Mouse (Mus musculus) layer of hippocampus, postnatal 25 days (tissue): ENCODE measurements at regions not wholly inside any gene's neighbourhood (a gene's known extent, or its start where the extent isn't known, plus 50 kb on each side); places are given as distances from the start of the nearest gene placed in this dataset.

ENCODE experiments used
- DNase-seq, 2 experiments: peaks; one replicate each; pipeline ENCODE4 v3.0.0; 2022; ENCODE audit warnings: mixed read lengths in 2 of 2, low spot score in 1 of 2; ENCODE audit errors: extremely low spot score in 1 of 2

DNA sequence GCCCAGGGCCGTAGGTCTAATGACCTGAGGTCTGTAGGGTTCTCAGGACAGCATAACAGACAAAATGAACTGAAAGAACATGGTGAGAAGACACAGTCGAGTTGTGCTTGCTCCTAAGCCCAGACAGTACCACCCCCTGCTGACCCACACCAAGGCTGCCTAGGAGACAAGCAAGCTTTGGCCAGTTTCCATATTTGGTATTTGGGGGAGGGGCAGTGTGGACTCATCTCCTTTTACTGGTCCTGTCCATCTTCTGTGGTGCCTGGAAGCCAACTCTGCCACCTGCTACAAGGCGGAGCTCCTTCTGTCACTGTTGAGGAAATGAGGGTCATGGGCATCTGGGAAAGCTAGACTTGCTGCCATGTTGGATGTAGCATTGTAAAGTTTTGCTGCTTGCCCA lies 68.9 kb downstream of the Tex29 start:
- no peak for DNase-seq

DNA sequence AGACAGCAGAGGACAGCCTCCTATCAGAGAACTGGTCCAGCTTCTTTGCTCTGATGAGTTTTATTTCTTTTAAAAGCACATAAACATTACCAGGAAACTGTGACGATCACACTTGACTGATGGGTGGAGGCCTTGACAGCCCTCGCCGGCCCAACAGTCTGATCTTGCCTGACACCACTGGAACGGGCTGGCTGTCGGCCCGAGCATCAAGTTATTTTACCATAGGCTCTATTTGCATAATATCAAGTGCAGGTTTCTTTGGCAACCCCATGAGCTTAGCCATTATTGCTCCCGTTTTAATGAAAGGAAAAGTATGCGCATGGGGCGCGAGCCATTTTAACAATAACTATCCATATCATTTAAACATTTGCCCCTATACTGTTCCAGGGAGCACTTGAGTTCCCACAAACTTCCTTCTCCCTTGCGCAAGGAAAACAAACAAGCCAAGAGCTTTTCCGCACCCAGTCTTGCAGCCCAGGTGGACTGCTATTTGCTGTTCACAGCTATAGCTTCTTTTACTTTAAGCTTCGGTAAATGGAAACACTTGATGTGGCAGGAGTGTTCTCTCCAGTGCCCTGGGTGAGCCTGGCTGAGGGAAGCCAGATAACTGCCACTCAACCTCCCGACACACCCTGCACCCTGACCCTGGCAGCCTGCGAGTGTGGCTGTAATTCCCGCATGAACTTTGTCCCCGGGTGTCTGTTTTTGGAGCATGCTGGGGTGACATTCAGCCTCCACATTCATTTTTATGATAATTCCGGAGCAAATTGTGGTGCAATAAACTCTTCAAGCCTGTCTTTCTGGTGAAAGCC lies 71.6 kb downstream of the Tex29 start:
- DNase-seq, result no peak

DNA sequence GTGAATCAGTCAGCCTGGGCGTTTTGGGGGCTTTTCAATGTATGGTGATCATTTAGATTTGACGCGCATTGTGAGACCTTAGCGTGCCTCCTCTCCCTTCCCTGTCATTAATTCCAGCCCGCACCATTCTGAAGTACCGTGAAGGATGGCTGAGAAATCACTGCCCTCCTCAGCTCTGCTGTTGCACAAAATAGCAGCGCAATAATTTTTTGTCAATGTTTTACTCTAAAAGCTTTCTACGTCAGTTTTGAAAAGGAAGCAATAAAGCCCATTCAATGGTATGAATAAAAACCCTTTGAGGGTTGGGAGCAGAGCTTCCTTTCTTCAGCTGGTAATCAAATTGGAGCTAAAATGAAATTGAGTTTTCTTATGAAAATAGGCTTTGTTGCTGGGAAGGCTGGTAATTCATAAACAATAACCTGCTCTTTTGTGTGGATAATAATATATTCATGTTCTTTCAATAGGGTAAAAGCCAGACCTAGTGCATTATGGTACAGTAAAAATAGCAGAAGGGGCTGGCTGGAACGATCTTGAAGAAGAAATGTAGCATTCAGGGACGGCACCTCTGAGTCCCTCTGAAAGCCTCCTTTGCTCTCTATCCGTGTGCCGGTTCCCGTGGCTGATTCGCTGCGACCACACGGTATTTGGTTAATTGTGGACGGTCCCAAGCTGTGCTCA lies 72.3 kb downstream of the Tex29 start:
- DNase-seq, result no peak

GRCm38 (mm10) chr8:11913129-11913900 lies 73.0 kb downstream of the Tex29 start:
- DNase-seq, result no peak

GRCm38 (mm10) chr8:11914131-11914530 lies 73.9 kb downstream of the Tex29 start:
- DNase-seq, result no peak

DNA sequence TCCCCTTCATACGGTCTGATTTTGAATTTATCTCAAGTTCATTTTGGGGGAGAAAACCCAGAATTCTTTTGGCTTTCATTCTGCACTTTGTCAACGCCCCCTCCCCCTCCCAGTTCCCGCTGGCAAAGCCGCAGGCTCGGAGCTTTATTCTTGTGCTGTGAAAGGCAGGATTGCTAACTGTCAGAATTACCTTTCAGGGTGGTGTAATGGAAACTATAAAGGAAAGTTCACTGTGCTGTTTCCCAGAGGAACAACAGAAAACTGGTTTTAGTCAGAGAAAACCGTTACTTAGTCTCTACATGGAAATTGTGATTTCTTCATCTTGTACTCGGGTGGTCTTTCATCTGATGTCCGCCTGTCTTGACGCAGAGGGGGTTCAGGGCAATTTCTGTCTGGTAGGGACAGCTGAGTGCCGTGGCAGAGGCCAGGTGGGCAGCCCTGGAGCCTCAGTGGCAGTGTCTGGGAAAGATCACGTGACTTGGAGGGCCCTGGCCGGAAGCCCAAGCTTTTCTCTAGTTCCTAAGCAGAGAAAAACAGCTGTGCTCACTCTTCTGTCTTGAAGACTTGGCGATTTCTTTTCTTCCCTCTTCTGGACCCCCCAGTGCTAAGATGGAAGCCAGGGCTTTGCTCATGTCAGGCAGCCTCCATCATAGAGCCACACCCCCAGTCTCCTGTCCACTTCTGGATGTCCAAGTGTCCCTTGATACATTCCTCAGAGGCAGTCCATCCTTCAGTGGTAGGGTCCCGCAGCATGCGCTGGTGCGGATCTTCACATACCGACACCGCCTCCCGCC lies 74.6 kb downstream of the Tex29 start:
- no peak for DNase-seq

GRCm38 (mm10) chr8:11915721-11916120 lies 75.4 kb downstream of the Tex29 start:
- no peak for DNase-seq

GRCm38 (mm10) chr8:11919876-11920275 lies 79.6 kb downstream of the Tex29 start:
- no peak for DNase-seq

GRCm38 (mm10) chr8:11923115-11923514 lies 82.8 kb downstream of the Tex29 start:
- no peak for DNase-seq

DNA sequence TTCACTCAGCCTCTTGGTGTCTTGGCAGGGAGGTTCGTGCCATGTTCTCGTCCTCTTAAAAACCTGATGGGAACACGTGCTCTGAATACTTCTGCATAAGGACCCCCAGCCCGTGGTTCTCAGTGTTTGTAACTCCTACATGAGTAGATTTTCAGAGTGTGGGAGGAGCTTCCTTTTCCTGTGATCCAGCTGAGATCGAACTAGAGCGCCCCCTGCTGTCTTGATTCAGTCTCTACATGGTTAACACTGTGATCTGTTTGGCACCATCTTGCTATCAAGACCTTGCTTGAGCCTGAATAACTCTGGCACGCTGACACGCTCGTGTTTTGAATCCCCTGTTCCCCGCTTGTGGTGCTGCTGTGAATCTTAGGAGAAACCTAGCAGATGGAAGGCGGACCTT lies 83.9 kb downstream of the Tex29 start:
- DNase-seq, result peak; percentile 37 to 78

DNA sequence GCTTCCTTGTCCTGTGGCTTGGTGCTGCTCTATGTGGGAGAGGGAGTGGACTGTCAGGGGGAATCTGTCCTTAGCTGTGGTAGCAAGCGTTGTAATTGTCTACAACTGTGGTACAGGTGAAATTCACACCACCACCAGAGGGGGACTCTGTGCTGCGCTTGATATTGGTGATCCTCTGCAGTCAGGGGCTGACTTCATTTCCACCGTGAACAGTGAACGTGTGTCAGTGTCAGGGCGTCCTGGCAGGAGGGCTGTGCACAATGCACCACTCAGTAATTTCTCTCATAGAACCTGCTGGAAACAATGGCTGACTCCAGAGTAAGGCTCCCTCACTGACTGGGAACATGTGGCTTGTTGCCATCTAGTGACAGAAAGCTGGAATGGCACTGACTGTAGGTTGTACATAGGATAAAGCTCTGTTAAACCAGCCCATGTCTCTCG lies 102.6 kb downstream of the Tex29 start:
- DNase-seq, result peak; percentile 29 to 38

GRCm38 (mm10) chr8:11947766-11948165 lies 107.5 kb downstream of the Tex29 start:
- no peak for DNase-seq

DNA sequence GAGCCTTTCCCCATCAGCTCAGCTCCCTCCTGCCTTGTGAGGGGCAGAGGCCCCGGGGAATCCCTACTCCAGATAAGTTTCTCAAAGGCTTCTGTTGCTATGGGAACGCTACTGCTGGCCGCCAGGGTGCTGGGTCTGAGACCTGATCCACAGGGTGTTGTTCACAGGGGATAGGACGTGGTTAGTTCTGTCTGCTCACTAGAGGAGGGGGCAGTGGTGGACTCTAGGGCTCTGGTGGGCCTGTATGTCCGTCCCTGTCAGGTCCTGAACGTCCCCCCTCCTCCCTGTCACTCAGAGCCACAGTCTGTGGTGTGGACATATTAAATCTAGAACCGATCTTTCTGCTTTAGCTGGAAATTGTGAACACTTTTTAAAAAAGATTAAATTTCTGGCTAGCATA lies 116.0 kb downstream of the Tex29 start:
- DNase-seq, result no peak

- DNase-seq, result peak in 1 of 2 experiments; percentile 48
These were observed 116.9 kb downstream of the Tex29 start for GRCm38 (mm10) chr8:11957046-11957783.

DNA sequence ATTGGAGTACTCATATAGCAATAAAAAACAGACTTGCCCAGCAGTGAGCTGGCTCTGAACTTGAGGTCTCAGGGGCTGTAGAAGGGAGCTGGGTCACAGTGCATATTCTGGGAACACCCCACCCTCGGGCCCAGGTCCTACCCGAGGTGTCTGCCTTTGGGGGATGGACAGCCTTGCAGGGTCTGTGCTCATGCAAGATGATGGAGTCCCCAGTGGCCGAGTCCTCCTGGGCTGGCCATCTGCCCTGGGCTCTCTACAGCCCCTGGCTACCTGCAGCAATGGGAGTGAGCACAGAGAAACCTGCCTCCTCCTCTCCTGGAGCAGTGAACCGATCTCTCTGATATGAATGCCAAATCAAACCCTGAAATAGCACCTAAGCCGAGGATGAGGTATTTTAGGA lies 117.9 kb downstream of the Tex29 start:
- no peak for DNase-seq

GRCm38 (mm10) chr8:11959466-11959865 lies 119.2 kb downstream of the Tex29 start:
- no peak for DNase-seq

DNA sequence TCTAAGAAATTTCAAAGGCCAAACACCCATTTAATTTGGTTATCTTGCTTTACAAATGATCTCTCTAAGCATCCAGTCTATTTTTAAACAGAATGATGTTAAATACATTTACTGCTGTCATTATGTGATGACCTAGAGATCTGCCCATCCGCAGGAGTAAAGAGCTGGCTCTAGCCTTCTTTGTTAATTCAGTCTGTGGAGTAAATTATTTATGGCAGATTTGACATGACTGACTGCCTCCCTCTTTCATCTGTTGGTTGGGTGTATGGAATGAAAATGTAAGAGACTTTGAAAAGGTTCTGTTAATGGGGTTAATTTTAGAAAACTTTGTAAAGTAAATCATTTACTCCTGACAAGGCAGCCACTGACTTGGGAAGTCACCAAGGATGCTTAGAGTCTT lies 123.3 kb downstream of the Tex29 start:
- no peak for DNase-seq

DNA sequence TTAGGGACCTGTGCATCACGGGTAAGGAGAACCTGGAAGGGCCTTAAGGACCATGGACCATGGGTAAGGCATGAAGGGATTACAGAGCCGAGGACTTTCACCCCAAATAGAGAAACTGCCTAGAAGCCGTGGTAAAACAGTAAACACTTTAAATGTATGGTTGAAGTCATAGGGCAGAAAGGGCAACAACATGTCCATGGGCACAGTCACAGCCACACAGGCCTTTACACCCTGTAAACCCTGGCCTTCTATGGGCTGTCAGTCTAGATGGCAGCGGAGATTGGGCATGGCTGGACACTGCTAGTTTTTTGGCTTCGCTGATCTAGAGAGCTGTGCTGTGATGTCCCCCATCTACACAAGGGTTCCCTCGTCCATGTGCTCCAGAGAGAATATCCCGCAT lies 127.4 kb downstream of the Tex29 start:
- no peak for DNase-seq

GRCm38 (mm10) chr8:11970515-11970914 lies 130.2 kb downstream of the Tex29 start:
- peak; percentile 23 to 25 for DNase-seq

DNA sequence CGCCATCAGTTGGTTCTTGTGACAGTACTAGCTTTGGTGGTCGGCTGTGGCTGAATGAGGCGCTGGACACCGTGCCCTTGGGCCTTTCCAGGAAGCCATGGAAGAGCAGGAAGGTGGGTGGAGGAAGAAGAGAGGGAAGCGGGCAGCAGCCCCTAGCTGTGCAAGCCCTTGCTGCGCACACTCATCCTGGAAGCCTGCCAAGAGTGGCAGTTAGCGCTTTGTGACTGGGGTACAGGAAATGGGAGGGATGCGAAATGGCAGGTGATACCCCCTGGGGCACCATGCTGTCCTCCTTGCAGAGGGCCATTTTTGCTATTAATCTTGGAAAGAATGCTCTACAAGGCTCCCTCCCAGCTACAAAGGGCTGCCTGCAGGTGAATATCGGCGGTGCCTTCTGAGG lies 133.2 kb downstream of the Tex29 start:
- DNase-seq, result no peak
